Mouse (Mus musculus): ENCODE results near the gene Tnfrsf12a. TPM values are rescaled to one million over a fixed set of nuclear protein-coding genes. Genes with fewer than 3 reads are reported as not detected.
A peak's percentile ranks its signal among the peaks of the same experiment; 100 is the strongest.

Gene Tnfrsf12a
- polyA plus RNA-seq, 1 experiment from 2014 or later = 2.4 TPM

- no peak overlapping the region for H3K4me3 ChIP-seq
- no peaks in the 10 kb centered on the region for H3K36me3 ChIP-seq (replicated peaks)
- no peaks in the 10 kb centered on the region for H3K9me3 ChIP-seq
- no peak overlapping the region for H3K9ac ChIP-seq
- peak overlapping the region; percentile 14; the same call in 1 of the 2 replicates for H3K4me2 ChIP-seq
- ATAC-seq (replicated peaks) = no peak
- WGBS = 3% methylated on average over 14 of the region's 14 CpGs
- H3K27ac ChIP-seq = no peak overlapping the region
- no peaks in the 10 kb centered on the region for H3K4me1 ChIP-seq
- H3K27me3 ChIP-seq (replicated peaks) = peaks cover 42% of the 10 kb centered on the region
Observed at GRCm38 (mm10) chr17:23660876-23661200, 16.4 kb downstream of the Tnfrsf12a start.

GRCm38 (mm10) chr17:23660117-23660875 is 17.0 kb downstream of the Tnfrsf12a start, which contains the start of gene Bicdl2:
Bicdl2 (plus strand) TSS chr17:23660506.
- Histone ChIP-seq H3K27me3 (replicated peaks) (peaks cover 42% of the 10 kb centered on the region), H3K4me3 (no peak within 1 kb of the TSS), H3K4me2 (peak within 1 kb of the TSS; percentile 14), H3K9me3 (no peaks in the 10 kb centered on the region), H3K27ac (no peak within 1 kb of the TSS), H3K4me1 (no peaks in the 10 kb centered on the region), H3K36me3 (replicated peaks) (no peaks in the 10 kb centered on the region), H3K9ac (no peak within 1 kb of the TSS)
- ATAC-seq (replicated peaks) = no peak
- WGBS = 7% methylated on average over 27 of the region's 27 CpGs

GRCm38 (mm10) chr17:23658450-23658849 is 18.8 kb downstream of the Tnfrsf12a start:
- Histone ChIP-seq H3K4me2 (no peak overlapping the region), H3K9ac (no peak overlapping the region), H3K4me1 (no peaks in the 10 kb centered on the region), H3K27ac (no peak overlapping the region), H3K4me3 (no peak overlapping the region), H3K36me3 (replicated peaks) (no peaks in the 10 kb centered on the region), H3K27me3 (replicated peaks) (peaks cover 39% of the 10 kb centered on the region), H3K9me3 (no peaks in the 10 kb centered on the region)
- 78% methylated on average over 3 of the region's 3 CpGs for WGBS
- no peak for ATAC-seq (replicated peaks)

- no peak overlapping the region for H3K4me3 ChIP-seq
Observed at GRCm38 (mm10) chr17:23654410-23654809, 22.9 kb downstream of the Tnfrsf12a start.

GRCm38 (mm10) chr17:23654001-23654400 is 23.3 kb downstream of the Tnfrsf12a start:
- peaks cover 1% of the 10 kb centered on the region for H3K27me3 ChIP-seq (replicated peaks)
- H3K9ac ChIP-seq = no peak overlapping the region
- no peak for ATAC-seq (replicated peaks)
- H3K4me3 ChIP-seq = no peak overlapping the region
- no peak overlapping the region for H3K27ac ChIP-seq
- 74% methylated on average over 6 of the region's 6 CpGs for WGBS
- no peaks in the 10 kb centered on the region for H3K9me3 ChIP-seq
- no peak overlapping the region for H3K4me2 ChIP-seq
- no peaks in the 10 kb centered on the region for H3K4me1 ChIP-seq
- no peaks in the 10 kb centered on the region for H3K36me3 ChIP-seq (replicated peaks)

More at GRCm38 (mm10) chr17:23654410-23654809, 22.9 kb downstream of the Tnfrsf12a start:
- ATAC-seq (replicated peaks) = no peak
- Histone ChIP-seq H3K4me1 (no peaks in the 10 kb centered on the region), H3K27ac (no peak overlapping the region), H3K9me3 (no peaks in the 10 kb centered on the region), H3K9ac (no peak overlapping the region), H3K27me3 (replicated peaks) (peaks cover 5% of the 10 kb centered on the region), H3K4me2 (no peak overlapping the region), H3K36me3 (replicated peaks) (no peaks in the 10 kb centered on the region)
- 67% methylated on average over 2 of the region's 2 CpGs for WGBS

GRCm38 (mm10) chr17:23653324-23653723 is 23.9 kb downstream of the Tnfrsf12a start:
- no peaks in the 10 kb centered on the region for H3K9me3 ChIP-seq
- 67% methylated on average over 2 of the region's 2 CpGs for WGBS
- no peak overlapping the region for H3K9ac ChIP-seq
- H3K4me3 ChIP-seq = no peak overlapping the region
- no peak overlapping the region for H3K4me2 ChIP-seq
- ATAC-seq (replicated peaks) = no peak
- no peaks in the 10 kb centered on the region for H3K36me3 ChIP-seq (replicated peaks)
- H3K27ac ChIP-seq = no peak overlapping the region
- H3K27me3 ChIP-seq (replicated peaks) = no peaks in the 10 kb centered on the region; the same call in 1 of the 2 replicates
- H3K4me1 ChIP-seq = no peaks in the 10 kb centered on the region

GRCm38 (mm10) chr17:23651363-23651762 is 25.9 kb downstream of the Tnfrsf12a start:
- no peak overlapping the region for H3K27ac ChIP-seq
- no peak overlapping the region for H3K9ac ChIP-seq
- H3K36me3 ChIP-seq (replicated peaks) = no peaks in the 10 kb centered on the region
- no peak overlapping the region for H3K4me3 ChIP-seq
- no peaks in the 10 kb centered on the region for H3K9me3 ChIP-seq
- no peak for ATAC-seq (replicated peaks)
- H3K4me1 ChIP-seq = no peaks in the 10 kb centered on the region
- 87% methylated on average over 6 of the region's 6 CpGs for WGBS
- peaks cover 5% of the 10 kb centered on the region; the same call in 1 of the 2 replicates for H3K27me3 ChIP-seq (replicated peaks)
- H3K4me2 ChIP-seq = no peak overlapping the region

GRCm38 (mm10) chr17:23645894-23646293 is 31.4 kb downstream of the Tnfrsf12a start:
- H3K9ac ChIP-seq = no peak overlapping the region
- no peak overlapping the region for H3K4me3 ChIP-seq
- H3K4me1 ChIP-seq = peaks cover 9% of the 10 kb centered on the region
- no peaks in the 10 kb centered on the region for H3K9me3 ChIP-seq
- 26% methylated on average over 10 of the region's 10 CpGs for WGBS
- no peaks in the 10 kb centered on the region for H3K36me3 ChIP-seq (replicated peaks)
- no peak for ATAC-seq (replicated peaks)
- no peak overlapping the region for H3K27ac ChIP-seq
- no peak overlapping the region for H3K4me2 ChIP-seq
- peaks cover 27% of the 10 kb centered on the region for H3K27me3 ChIP-seq (replicated peaks)

GRCm38 (mm10) chr17:23644613-23645495 is 32.4 kb downstream of the Tnfrsf12a start, which contains the start of gene Mmp25:
Mmp25 (minus strand) TSS chr17:23645277.
- peaks cover 27% of the 10 kb centered on the region for H3K27me3 ChIP-seq (replicated peaks)
- peak within 1 kb of the TSS; percentile 39 for H3K4me3 ChIP-seq
- no peaks in the 10 kb centered on the region for H3K36me3 ChIP-seq (replicated peaks)
- H3K9ac ChIP-seq = peak within 1 kb of the TSS; percentile 31
- no peak; the same call in 1 of the 2 replicates for ATAC-seq (replicated peaks)
- no peak within 1 kb of the TSS for H3K27ac ChIP-seq
- peaks cover 9% of the 10 kb centered on the region for H3K4me1 ChIP-seq
- H3K4me2 ChIP-seq = peak within 1 kb of the TSS; percentile 65
- no peaks in the 10 kb centered on the region for H3K9me3 ChIP-seq
- under 1% methylated on average over 58 of the region's 58 CpGs for WGBS

- 84% methylated on average over 8 of the region's 8 CpGs for WGBS
- ATAC-seq (replicated peaks) = no peak
- no peaks in the 10 kb centered on the region for H3K36me3 ChIP-seq (replicated peaks)
- H3K4me1 ChIP-seq = no peaks in the 10 kb centered on the region
- H3K4me3 ChIP-seq = no peak overlapping the region
- H3K4me2 ChIP-seq = no peak overlapping the region
- no peak overlapping the region for H3K9ac ChIP-seq
- H3K27me3 ChIP-seq (replicated peaks) = no peaks in the 10 kb centered on the region
- H3K9me3 ChIP-seq = no peaks in the 10 kb centered on the region
- H3K27ac ChIP-seq = no peak overlapping the region
Observed at GRCm38 (mm10) chr17:23631241-23631640, 46.0 kb downstream of the Tnfrsf12a start.

- Histone ChIP-seq H3K4me2 (peak overlapping the region; percentile 39), H3K9me3 (no peaks in the 10 kb centered on the region), H3K4me1 (no peaks in the 10 kb centered on the region), H3K4me3 (0 out of 2 replicates have a peak overlapping the region, but pooled peaks have one; percentile 10), H3K27ac (no peak overlapping the region), H3K27me3 (replicated peaks) (no peaks in the 10 kb centered on the region), H3K9ac (no peak overlapping the region), H3K36me3 (replicated peaks) (no peaks in the 10 kb centered on the region)
- peak; percentile 78 for ATAC-seq (replicated peaks)
- WGBS = 19% methylated on average over 22 of the region's 22 CpGs
Observed at GRCm38 (mm10) chr17:23630195-23631020, 46.9 kb downstream of the Tnfrsf12a start.

GRCm38 (mm10) chr17:23627813-23628212 is 49.5 kb downstream of the Tnfrsf12a start:
- no peaks in the 10 kb centered on the region for H3K4me1 ChIP-seq
- H3K4me3 ChIP-seq = no peak overlapping the region
- no peak for ATAC-seq (replicated peaks)
- no peak overlapping the region for H3K9ac ChIP-seq
- 34% methylated on average over 7 of the region's 7 CpGs for WGBS
- H3K9me3 ChIP-seq = no peaks in the 10 kb centered on the region
- no peak overlapping the region for H3K4me2 ChIP-seq
- no peaks in the 10 kb centered on the region for H3K27me3 ChIP-seq (replicated peaks)
- H3K27ac ChIP-seq = no peak overlapping the region
- no peaks in the 10 kb centered on the region for H3K36me3 ChIP-seq (replicated peaks)

Measured in midbrain, embryonic 15.5 days (tissue).